Mouse (Mus musculus): ENCODE data around the gene Slc15a5.

GRCm38 (mm10) chr6:137982195-137982737 lies 97.5 kb downstream of the Slc15a5 start:
- TF ChIP-seq POLR2A (IDR thresholded peaks at IDR 0.05; ENCODE audit: borderline replicate concordance, extremely low read depth, insufficient read depth, insufficient read length, poor library complexity, severe bottlenecking) = no peak
- no peak for TF ChIP-seq CTCF (IDR thresholded peaks at IDR 0.05; ENCODE audit: borderline replicate concordance, extremely low read depth, insufficient read depth, insufficient read length)
